Mouse (Mus musculus) spleen, adult 12 weeks (tissue): ENCODE data around the gene Rwdd2a.
"Not testable (repeated sequence)": the region's sequence is repeated elsewhere in the genome, so short reads cannot be mapped to it uniquely, and the experiment has no call there.

Source experiments
- DNase-seq: peaks from one replicate; pipeline ENCODE4 v3.0.0; 2022; ENCODE audit warnings: low spot score

Gene Rwdd2a

GRCm38 (mm10) chr9:86592676-86593668, 21.2 kb downstream of the Rwdd2a start:
- DNase-seq, result no peak

- not testable (repeated sequence) for DNase-seq
These were observed 22.6 kb downstream of the Rwdd2a start for GRCm38 (mm10) chr9:86594357-86594767.

GRCm38 (mm10) chr9:86596983-86597382, 25.2 kb downstream of the Rwdd2a start:
- DNase-seq, result not testable (repeated sequence)

GRCm38 (mm10) chr9:86599723-86600303, 28.0 kb downstream of the Rwdd2a start:
- no peak for DNase-seq

- no peak for DNase-seq
These were observed 34.0 kb downstream of the Rwdd2a start for GRCm38 (mm10) chr9:86605776-86606175.

- DNase-seq, result no peak
These were observed 40.3 kb downstream of the Rwdd2a start for GRCm38 (mm10) chr9:86612091-86612490.

GRCm38 (mm10) chr9:86615765-86616164, 44.0 kb downstream of the Rwdd2a start:
- no peak for DNase-seq

GRCm38 (mm10) chr9:86617837-86618492, 46.2 kb downstream of the Rwdd2a start:
- no peak for DNase-seq

GRCm38 (mm10) chr9:86619341-86620139, 47.7 kb downstream of the Rwdd2a start:
- DNase-seq, result no peak

GRCm38 (mm10) chr9:86622062-86622461, 50.3 kb downstream of the Rwdd2a start:
- DNase-seq, result no peak

GRCm38 (mm10) chr9:86624039-86624438, 52.2 kb downstream of the Rwdd2a start:
- DNase-seq, result no peak
